Mouse (Mus musculus): ENCODE results near the gene Lrrc23. TPM values are rescaled to one million over a fixed set of nuclear protein-coding genes. Genes with fewer than 3 reads are reported as not detected.

Lrrc23 gene
- 0.09 TPM in 1 of 2 replicates, not detected in the other for polyA plus RNA-seq (2015; fragmentation: Nextera tagmentation; extraction: Ambion mirVana)

DNA sequence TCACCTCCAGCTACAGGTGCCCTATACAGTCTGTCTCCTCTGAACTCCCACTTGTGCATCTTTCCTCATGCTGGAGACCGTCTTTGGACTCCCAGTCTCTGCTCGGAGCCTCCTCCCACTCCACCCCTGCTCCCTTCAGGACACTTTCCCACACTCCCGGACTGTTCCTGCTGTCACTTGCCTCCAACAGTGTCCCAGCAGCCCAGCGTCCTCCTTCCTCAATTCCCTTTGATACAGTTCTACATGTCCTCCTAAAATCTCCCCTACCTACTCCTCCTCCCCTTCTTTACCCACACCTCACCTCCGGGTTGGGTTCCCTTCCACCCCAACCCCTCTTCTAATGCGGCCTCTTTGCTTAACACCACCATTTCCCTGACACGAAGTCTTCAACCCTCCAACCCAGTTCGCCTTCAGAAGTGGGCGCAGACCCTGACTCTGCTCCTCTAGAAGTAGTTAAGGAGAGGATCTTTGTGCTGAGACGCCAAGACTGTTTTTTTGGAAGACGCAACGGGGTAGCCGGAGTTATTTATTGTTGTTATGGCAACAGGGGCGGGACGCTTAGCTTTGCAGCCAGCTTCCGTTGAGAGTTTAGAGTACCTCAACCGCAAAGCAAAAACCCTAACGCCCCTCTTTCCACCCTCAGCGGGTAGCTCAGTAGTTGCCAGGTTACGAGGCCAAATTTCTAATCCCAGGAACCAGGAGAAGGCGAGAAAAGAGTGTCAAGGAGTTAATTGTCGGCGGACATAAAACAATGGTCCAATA is at the start of gene Lrrc23:
Gene Lrrc23 (minus strand): TSS at position 506 of the 762 bp plus-strand sequence.
- Histone ChIP-seq H3K36me3 (no peaks in the 10 kb centered on the region), H3K9ac (peak within 1 kb of the TSS; percentile 65), H3K4me2 (peak within 1 kb of the TSS; percentile 70), H3K9me3 (no peaks in the 10 kb centered on the region), H3K4me1 (peaks cover 9% of the 10 kb centered on the region), H3K4me3 (peak within 1 kb of the TSS; percentile 47), H3K27ac (replicated peaks) (no peak within 1 kb of the TSS), H3K27me3 (replicated peaks) (peaks cover 44% of the 10 kb centered on the region)
- 1% methylated on average over 23 of the region's 23 CpGs for WGBS
- ATAC-seq (ENCODE audit: extremely low read depth, insufficient number of reproducible peaks, low FRiP score, low TSS enrichment): peak; percentile 54; the same call in 1 of the 2 replicates

DNA sequence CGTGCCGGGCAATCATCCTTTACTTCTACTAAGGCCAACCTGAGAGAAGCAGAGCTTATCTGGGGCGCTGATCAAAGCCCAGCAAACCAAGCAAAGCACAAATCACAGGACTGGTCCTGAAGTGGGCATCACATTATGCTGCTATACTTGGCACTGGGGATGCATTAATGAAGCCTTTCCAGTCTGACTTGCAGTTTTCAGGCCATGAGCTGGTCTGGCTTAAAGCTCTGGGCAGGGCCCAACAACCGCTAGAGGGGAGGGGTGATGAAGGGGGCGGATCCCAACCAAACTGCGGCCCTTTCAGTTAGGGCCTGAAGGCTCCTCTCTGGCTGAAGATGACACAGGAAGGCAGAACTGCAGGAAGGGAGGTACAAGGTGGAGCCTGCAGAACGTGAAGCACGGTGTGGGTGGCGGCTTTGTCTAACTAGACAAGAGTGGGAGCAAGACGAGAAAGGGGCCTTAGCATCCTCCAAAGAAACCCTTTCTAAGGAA is 48.6 kb upstream of the Lrrc23 start:
- peak overlapping the region; percentile 88 for H3K9ac ChIP-seq

GRCm38 (mm10) chr6:124822049-124822448 is 42.5 kb upstream of the Lrrc23 start:
- Histone ChIP-seq H3K4me1 (no peaks in the 10 kb centered on the region), H3K27ac (replicated peaks) (no peak overlapping the region), H3K4me3 (no peak overlapping the region), H3K9ac (0 out of 2 replicates have a peak overlapping the region, but pooled peaks have one; percentile 24), H3K36me3 (peaks cover 98% of the 10 kb centered on the region), H3K9me3 (no peaks in the 10 kb centered on the region), H3K4me2 (no peak overlapping the region), H3K27me3 (replicated peaks) (no peaks in the 10 kb centered on the region)
- ATAC-seq (ENCODE audit: extremely low read depth, insufficient number of reproducible peaks, low FRiP score, low TSS enrichment): no peak
- 77% methylated on average over 4 of the region's 4 CpGs for WGBS

More for the DNA sequence above, 48.6 kb upstream of the Lrrc23 start:
- WGBS: 20% methylated on average over 10 of the region's 10 CpGs
- Histone ChIP-seq H3K4me1 (peaks cover 30% of the 10 kb centered on the region), H3K27ac (replicated peaks) (peak overlapping the region; percentile 71), H3K27me3 (replicated peaks) (no peaks in the 10 kb centered on the region), H3K36me3 (peaks cover 62% of the 10 kb centered on the region), H3K9me3 (no peaks in the 10 kb centered on the region), H3K4me2 (peak overlapping the region; percentile 97), H3K4me3 (peak overlapping the region; percentile 75)
- ATAC-seq (ENCODE audit: extremely low read depth, insufficient number of reproducible peaks, low FRiP score, low TSS enrichment): no peak

GRCm38 (mm10) chr6:124820891-124821290 is 41.4 kb upstream of the Lrrc23 start:
- H3K4me1 ChIP-seq: no peaks in the 10 kb centered on the region
- H3K27ac ChIP-seq (replicated peaks): no peak overlapping the region
- H3K9ac ChIP-seq: no peak overlapping the region
- ATAC-seq (ENCODE audit: extremely low read depth, insufficient number of reproducible peaks, low FRiP score, low TSS enrichment): no peak
- H3K27me3 ChIP-seq (replicated peaks): no peaks in the 10 kb centered on the region
- no peaks in the 10 kb centered on the region for H3K9me3 ChIP-seq
- peaks cover 100% of the 10 kb centered on the region for H3K36me3 ChIP-seq
- no peak overlapping the region for H3K4me2 ChIP-seq
- H3K4me3 ChIP-seq: no peak overlapping the region
- WGBS: 87% methylated on average over 5 of the region's 5 CpGs

DNA sequence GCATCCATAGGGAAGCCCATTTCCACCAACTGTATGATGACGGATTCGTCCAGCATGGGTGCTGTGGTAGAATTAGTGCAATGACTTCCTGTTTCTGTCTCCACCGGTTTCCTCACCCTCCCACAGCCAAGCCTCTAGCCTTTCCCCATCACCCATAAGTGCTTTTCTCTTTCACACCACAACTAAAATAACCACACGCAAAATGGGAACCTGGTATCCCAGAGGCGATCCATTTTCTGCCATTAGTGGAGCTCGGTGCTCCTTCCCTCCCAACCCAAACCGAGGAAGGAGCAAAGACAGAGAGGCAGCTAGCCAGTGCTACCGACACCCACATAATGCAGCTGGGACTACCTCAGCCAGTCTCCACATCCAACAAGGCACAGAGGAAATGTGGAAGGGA is 38.4 kb upstream of the Lrrc23 start:
- H3K9ac ChIP-seq: no peak overlapping the region
- H3K4me2 ChIP-seq: no peak overlapping the region
- no peak for ATAC-seq (ENCODE audit: extremely low read depth, insufficient number of reproducible peaks, low FRiP score, low TSS enrichment)
- H3K27ac ChIP-seq (replicated peaks): no peak overlapping the region
- no peak overlapping the region for H3K4me3 ChIP-seq
- no peaks in the 10 kb centered on the region for H3K9me3 ChIP-seq
- peaks cover 81% of the 10 kb centered on the region for H3K36me3 ChIP-seq
- no peaks in the 10 kb centered on the region for H3K27me3 ChIP-seq (replicated peaks)
- 83% methylated on average over 8 of the region's 8 CpGs for WGBS
- peaks cover 14% of the 10 kb centered on the region for H3K4me1 ChIP-seq

- Histone ChIP-seq H3K4me2 (no peak overlapping the region), H3K27ac (replicated peaks) (no peak overlapping the region), H3K4me1 (peaks cover 18% of the 10 kb centered on the region), H3K27me3 (replicated peaks) (no peaks in the 10 kb centered on the region), H3K9me3 (no peaks in the 10 kb centered on the region), H3K36me3 (peaks cover 79% of the 10 kb centered on the region), H3K4me3 (no peak overlapping the region), H3K9ac (no peak overlapping the region)
- 90% methylated on average over 8 of the region's 8 CpGs for WGBS
- no peak for ATAC-seq (ENCODE audit: extremely low read depth, insufficient number of reproducible peaks, low FRiP score, low TSS enrichment)
Observed at GRCm38 (mm10) chr6:124817563-124817962, 38.0 kb upstream of the Lrrc23 start.

GRCm38 (mm10) chr6:124817125-124817524 is 37.6 kb upstream of the Lrrc23 start:
- 93% methylated on average over 11 of the region's 11 CpGs for WGBS
- peaks cover 22% of the 10 kb centered on the region for H3K4me1 ChIP-seq
- no peak overlapping the region for H3K4me2 ChIP-seq
- no peak overlapping the region for H3K9ac ChIP-seq
- peaks cover 79% of the 10 kb centered on the region for H3K36me3 ChIP-seq
- H3K27me3 ChIP-seq (replicated peaks): no peaks in the 10 kb centered on the region
- no peaks in the 10 kb centered on the region for H3K9me3 ChIP-seq
- no peak overlapping the region for H3K27ac ChIP-seq (replicated peaks)
- no peak for ATAC-seq (ENCODE audit: extremely low read depth, insufficient number of reproducible peaks, low FRiP score, low TSS enrichment)
- no peak overlapping the region for H3K4me3 ChIP-seq

DNA sequence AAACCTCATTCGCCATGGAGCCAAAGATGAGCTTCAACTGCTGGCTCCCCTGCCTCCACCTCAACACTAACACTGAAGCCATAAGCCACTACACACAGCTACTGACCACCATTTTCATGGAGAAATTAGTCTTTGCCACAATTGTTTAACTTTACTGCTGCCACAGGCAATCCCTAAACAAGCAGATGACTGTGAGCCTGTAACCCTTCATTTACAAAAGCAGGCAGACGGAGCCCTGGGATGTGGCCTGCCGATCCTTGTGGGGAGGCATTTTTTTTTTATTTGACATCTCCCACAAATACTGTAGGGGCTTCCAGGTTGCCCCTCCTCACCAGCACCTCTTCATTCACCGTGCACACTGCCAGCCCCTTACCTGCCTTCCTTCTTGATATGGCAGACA is 37.1 kb upstream of the Lrrc23 start:
- 86% methylated on average over 4 of the region's 4 CpGs for WGBS
- peaks cover 27% of the 10 kb centered on the region for H3K4me1 ChIP-seq
- no peak overlapping the region for H3K4me3 ChIP-seq
- H3K27ac ChIP-seq (replicated peaks): no peak overlapping the region
- no peaks in the 10 kb centered on the region for H3K9me3 ChIP-seq
- peaks cover 79% of the 10 kb centered on the region for H3K36me3 ChIP-seq
- no peak for ATAC-seq (ENCODE audit: extremely low read depth, insufficient number of reproducible peaks, low FRiP score, low TSS enrichment)
- no peak overlapping the region for H3K9ac ChIP-seq
- H3K27me3 ChIP-seq (replicated peaks): no peaks in the 10 kb centered on the region
- no peak overlapping the region for H3K4me2 ChIP-seq

DNA sequence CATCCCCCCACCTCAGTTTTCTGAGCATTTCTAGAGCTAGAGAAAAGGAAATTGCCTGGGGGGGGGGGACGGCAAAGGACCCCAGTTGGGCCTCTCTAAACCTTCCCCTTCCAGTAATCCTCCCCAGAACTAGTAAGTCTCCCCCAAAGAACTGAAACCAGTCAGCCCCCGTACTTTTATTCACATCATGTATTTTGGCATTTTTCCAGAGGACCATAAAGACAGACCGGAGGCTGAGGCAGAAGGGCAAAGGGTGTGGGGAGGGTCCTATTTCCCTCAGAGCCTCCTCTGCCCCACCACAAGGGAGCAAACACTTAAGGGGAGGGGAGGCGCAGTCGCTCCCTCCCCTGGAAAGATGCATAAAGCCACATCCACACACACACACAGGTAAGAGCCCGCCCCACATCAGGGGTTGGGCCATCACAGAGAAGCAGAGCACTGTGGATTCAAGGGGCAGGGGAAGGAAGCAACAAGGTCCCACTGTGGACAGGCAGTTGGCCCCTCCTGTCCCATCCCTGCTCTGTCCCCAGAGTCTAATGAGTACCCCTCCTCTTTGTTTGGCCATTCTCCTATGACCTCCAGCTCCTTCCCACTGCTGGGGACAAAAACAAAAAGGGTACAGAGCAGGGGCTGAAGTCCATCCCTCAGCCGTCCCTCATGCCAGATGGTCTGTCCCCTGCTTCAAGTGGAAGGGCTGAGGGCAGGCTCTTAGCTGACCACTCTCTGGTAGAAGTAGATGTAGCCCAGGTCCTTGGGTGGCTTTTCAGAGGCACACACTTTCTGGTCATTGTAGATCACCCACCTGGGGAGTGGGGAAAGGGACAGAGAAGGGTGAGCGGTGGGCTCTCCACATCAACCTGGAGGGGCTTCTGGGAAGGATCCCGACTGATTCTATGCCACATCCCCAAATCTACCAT is 35.6 kb upstream of the Lrrc23 start:
- Histone ChIP-seq H3K9ac (peak overlapping the region; percentile 98), H3K4me2 (peak overlapping the region; percentile 76; the same call in 1 of the 2 replicates), H3K36me3 (peaks cover 79% of the 10 kb centered on the region), H3K27ac (replicated peaks) (peak overlapping the region; percentile 98; the same call in 1 of the 2 replicates), H3K4me1 (peaks cover 38% of the 10 kb centered on the region), H3K9me3 (no peaks in the 10 kb centered on the region), H3K4me3 (0 out of 2 replicates have a peak overlapping the region, but pooled peaks have one; percentile 85), H3K27me3 (replicated peaks) (no peaks in the 10 kb centered on the region)
- ATAC-seq (ENCODE audit: extremely low read depth, insufficient number of reproducible peaks, low FRiP score, low TSS enrichment): no peak
- WGBS: 64% methylated on average over 9 of the region's 9 CpGs

DNA sequence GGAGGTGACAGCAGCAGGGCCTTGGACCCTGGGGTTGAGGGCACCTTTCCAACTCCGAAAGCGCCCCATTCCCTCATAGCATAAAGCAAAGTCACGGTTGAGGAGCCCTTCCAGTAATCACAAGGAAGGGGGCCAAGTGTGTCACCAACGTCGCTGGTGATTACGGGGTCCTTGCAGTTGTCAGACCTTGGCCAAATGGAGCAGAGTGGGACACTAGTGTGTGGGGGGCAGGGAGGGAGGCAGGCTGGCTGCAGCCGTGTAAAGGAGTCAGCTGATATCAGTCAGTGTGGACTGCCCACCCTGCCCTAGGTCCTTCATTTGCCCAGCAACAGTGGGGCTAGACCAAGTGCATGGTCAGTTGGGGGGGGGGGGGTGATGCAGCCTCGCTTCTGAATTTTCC is 34.9 kb upstream of the Lrrc23 start:
- peak overlapping the region; percentile 85 for H3K4me3 ChIP-seq
- no peaks in the 10 kb centered on the region for H3K27me3 ChIP-seq (replicated peaks)
- WGBS: 30% methylated on average over 8 of the region's 8 CpGs
- H3K36me3 ChIP-seq: peaks cover 75% of the 10 kb centered on the region
- no peak for ATAC-seq (ENCODE audit: extremely low read depth, insufficient number of reproducible peaks, low FRiP score, low TSS enrichment)
- H3K9ac ChIP-seq: peak overlapping the region; percentile 98
- H3K4me1 ChIP-seq: peaks cover 44% of the 10 kb centered on the region
- H3K27ac ChIP-seq (replicated peaks): peak overlapping the region; percentile 98
- H3K9me3 ChIP-seq: no peaks in the 10 kb centered on the region
- peak overlapping the region; percentile 76 for H3K4me2 ChIP-seq

GRCm38 (mm10) chr6:124813933-124814332 is 34.4 kb upstream of the Lrrc23 start, which contains the start of gene Tpi1:
Tpi1 (minus strand) TSS chr6:124814296.
- no peaks in the 10 kb centered on the region for H3K27me3 ChIP-seq (replicated peaks)
- H3K9ac ChIP-seq: peak within 1 kb of the TSS; percentile 98
- peak within 1 kb of the TSS; percentile 98 for H3K27ac ChIP-seq (replicated peaks)
- no peaks in the 10 kb centered on the region for H3K9me3 ChIP-seq
- peaks cover 44% of the 10 kb centered on the region for H3K4me1 ChIP-seq
- WGBS: under 1% methylated on average over 22 of the region's 22 CpGs
- ATAC-seq (ENCODE audit: extremely low read depth, insufficient number of reproducible peaks, low FRiP score, low TSS enrichment): peak; percentile 75
- H3K4me3 ChIP-seq: peak within 1 kb of the TSS; percentile 85
- H3K36me3 ChIP-seq: peaks cover 70% of the 10 kb centered on the region
- H3K4me2 ChIP-seq: peak within 1 kb of the TSS; percentile 76

All from heart, embryonic 13.5 days (tissue).